Mouse (Mus musculus) mature B cell (primary cell): Measurements from ENCODE around the gene Uhrf2.
"Not testable (repeated sequence)": the region's sequence is repeated elsewhere in the genome, so short reads cannot be mapped to it uniquely, and the experiment has no call there.

Experiments
- in situ Hi-C: fragments of 300-500 bp; cut with MboI; formaldehyde crosslinking; loops from 2 replicates; pipeline ENCODE4 v1.14.3; 2019

Gene Uhrf2

GRCm38 (mm10) chr19:30029894-30030635 is at the start of gene Uhrf2:
TSS of gene Uhrf2 (plus strand) at chr19:30030513.
- in situ Hi-C loops: no loop called here

GRCm38 (mm10) chr19:29984208-29985005 is 45.9 kb upstream of the Uhrf2 start:
- in situ Hi-C loops: no loop called here

- in situ Hi-C loops: no loop called here
These were observed 43.7 kb upstream of the Uhrf2 start for GRCm38 (mm10) chr19:29986464-29987091.

- in situ Hi-C loops: no loop called here
These were observed 29.6 kb upstream of the Uhrf2 start for GRCm38 (mm10) chr19:30000406-30001365.

- in situ Hi-C loops: no loop called here
These were observed 28.8 kb upstream of the Uhrf2 start for GRCm38 (mm10) chr19:30001550-30001949.

GRCm38 (mm10) chr19:30003621-30004020 is 26.7 kb upstream of the Uhrf2 start, which contains the start of gene Trpd52l3:
TSS of gene Trpd52l3 (plus strand) at chr19:30003790.
- in situ Hi-C loops: no loop called here

- in situ Hi-C loops: no loop called here
These were observed 23.9 kb upstream of the Uhrf2 start for GRCm38 (mm10) chr19:30006371-30006770.

GRCm38 (mm10) chr19:30010520-30011296 is 19.6 kb upstream of the Uhrf2 start:
- in situ Hi-C loops: no loop called here

- in situ Hi-C loops: no loop called here
These were observed 16.0 kb upstream of the Uhrf2 start for GRCm38 (mm10) chr19:30014331-30014730.

GRCm38 (mm10) chr19:30016156-30016555 is 14.2 kb upstream of the Uhrf2 start:
- in situ Hi-C loops: no loop called here

GRCm38 (mm10) chr19:30023419-30023818 is 6.9 kb upstream of the Uhrf2 start:
- in situ Hi-C loops: not testable (repeated sequence)

GRCm38 (mm10) chr19:30029002-30029710 is 1.2 kb upstream of the Uhrf2 start:
- in situ Hi-C loops: no loop called here

- in situ Hi-C loops: no loop called here
These were observed 539 bp downstream of the Uhrf2 start for GRCm38 (mm10) chr19:30030636-30031467.

- in situ Hi-C loops: no loop called here
These were observed 1.2 kb downstream of the Uhrf2 start for GRCm38 (mm10) chr19:30031468-30031931.

GRCm38 (mm10) chr19:30032206-30032605 is 1.9 kb downstream of the Uhrf2 start:
- in situ Hi-C loops: no loop called here

- in situ Hi-C loops: no loop called here
These were observed 5.0 kb downstream of the Uhrf2 start for GRCm38 (mm10) chr19:30035361-30035760.

GRCm38 (mm10) chr19:30043691-30044090 is 13.4 kb downstream of the Uhrf2 start:
- in situ Hi-C loops: no loop called here

- in situ Hi-C loops: no loop called here
These were observed 14.3 kb downstream of the Uhrf2 start for GRCm38 (mm10) chr19:30044630-30045029.

GRCm38 (mm10) chr19:30045857-30046256 is 15.5 kb downstream of the Uhrf2 start:
- in situ Hi-C loops: no loop called here
